Mouse (Mus musculus) megakaryocyte progenitor cell, adult 5-6 weeks (primary cell): ENCODE results near the gene Kcna10. TPM values are rescaled to one million over a fixed set of nuclear protein-coding genes. Genes with fewer than 3 reads are reported as not detected.

Experiments
- ATAC-seq: replicated peaks from 2 replicates; pipeline ENCODE4 v1.8.0; 2016; ENCODE audit warnings: mild to moderate bottlenecking, moderate TSS enrichment, inconsistent platforms; ENCODE audit not compliant: poor library complexity
- total RNA-seq, 2 experiments: library from RNA; stranded (forward) in 1 of 2; stranded (reverse) in 1 of 2; fragments of 157-497, 149-512 nt in 1 of 2; fragments of 200-1000 nt in 1 of 2; gene quantifications; 2 replicates each; pipeline versions ENCODE4 v1.2.3 to v1.2.4; 2015 to 2017

The Kcna10 gene
- total RNA-seq, 2 experiments from 2014 or later: not detected

GRCm38 (mm10) chr3:107239607-107240006 lies 56.8 kb downstream of the Kcna10 start, which contains the start of gene Prok1:
Gene Prok1 (minus strand): TSS chr3:107239707.
- no peak for ATAC-seq

- peak; percentile 64 for ATAC-seq
Measured at GRCm38 (mm10) chr3:107241389-107242094, 58.7 kb downstream of the Kcna10 start.

Other genes with a start within 250 kb of the Kcna10 start
- 11.6 and 11.9 TPM in 2 replicates for gene Kcna3, start 146.9 kb upstream of the Kcna10 start, total RNA-seq (2015)
- 2.3 and 5.4 TPM in 2 replicates for gene Kcna3, start 146.9 kb upstream of the Kcna10 start, total RNA-seq (2017)
- not detected in 2 replicates for gene Kcna2, start 81.9 kb upstream of the Kcna10 start, total RNA-seq (2015)
- not detected in 2 replicates for gene Kcna2, start 81.9 kb upstream of the Kcna10 start, total RNA-seq (2017)
- not detected in 2 replicates for gene Cym, start 38.7 kb downstream of the Kcna10 start, total RNA-seq (2015)
- gene Cym, start 38.7 kb downstream of the Kcna10 start, total RNA-seq (2017): not detected in 2 replicates
- not detected in 2 replicates for gene A630076J17Rik, start 47.6 kb downstream of the Kcna10 start, total RNA-seq (2015)
- gene A630076J17Rik, start 47.6 kb downstream of the Kcna10 start, total RNA-seq (2017): not detected in 2 replicates
- gene Prok1, start 56.7 kb downstream of the Kcna10 start, total RNA-seq (2015): 0.22 TPM in 1 of 2 replicates, not detected in the other
- gene Prok1, start 56.7 kb downstream of the Kcna10 start, total RNA-seq (2017): not detected in 2 replicates
- 122 and 131 TPM in 2 replicates for gene Lamtor5, start 95.8 kb downstream of the Kcna10 start, total RNA-seq (2015)
- gene Lamtor5, start 95.8 kb downstream of the Kcna10 start, total RNA-seq (2017): 47.2 and 71.8 TPM in 2 replicates
- gene Slc16a4, start 108.2 kb downstream of the Kcna10 start, total RNA-seq (2015): 0.35 TPM in 1 of 2 replicates, not detected in the other
- 0.37 TPM in 1 of 2 replicates, not detected in the other for gene Slc16a4, start 108.2 kb downstream of the Kcna10 start, total RNA-seq (2017)
- 49.5 and 50.0 TPM in 2 replicates for gene Rbm15, start 150.6 kb downstream of the Kcna10 start, total RNA-seq (2015)
- gene Rbm15, start 150.6 kb downstream of the Kcna10 start, total RNA-seq (2017): 31.2 and 33.9 TPM in 2 replicates